Mouse (Mus musculus) embryonic facial prominence, embryonic 15.5 days (tissue): ENCODE results near the gene 1810010H24Rik. TPM values are rescaled to one million over a fixed set of nuclear protein-coding genes. Genes with fewer than 3 reads are reported as not detected.

ENCODE experiments used
- ATAC-seq: fragments of 200-750 bp; cut with Nextera tagmentation; 2 replicates; pipeline ENCODE4 v1.8.0; 2017; ENCODE audit warnings: low read depth, moderate TSS enrichment; ENCODE audit not compliant: insufficient number of reproducible peaks, low FRiP score, low TSS enrichment
- H3K27ac ChIP-seq: fragments of 300-500 bp; sonication (generic); replicated peaks from 2 replicates; pipeline ENCODE4 v1.5.1; 2015; ENCODE audit warnings: mild to moderate bottlenecking, inconsistent platforms
- H3K27me3 ChIP-seq: fragments of 300-500 bp; sonication (generic); 2 replicates; pipeline ENCODE4 v1.6.1; 2015; ENCODE audit warnings: inconsistent platforms
- H3K36me3 ChIP-seq: fragments of 300-500 bp; sonication (generic); 2 replicates; pipeline ENCODE4 v1.6.1; 2015; ENCODE audit warnings: mild to moderate bottlenecking, inconsistent platforms
- H3K4me1 ChIP-seq: fragments of 300-500 bp; sonication (generic); 2 replicates; pipeline ENCODE4 v1.6.1; 2015; ENCODE audit warnings: inconsistent platforms
- H3K4me2 ChIP-seq: fragments of 300-500 bp; sonication (generic); replicated peaks from 2 replicates; pipeline ENCODE4 v1.6.1; 2015; ENCODE audit warnings: mild to moderate bottlenecking, inconsistent platforms
- H3K4me3 ChIP-seq: fragments of 300-500 bp; sonication (generic); replicated peaks from 2 replicates; pipeline ENCODE4 v1.5.1; 2015; ENCODE audit warnings: mild to moderate bottlenecking, inconsistent platforms
- H3K9ac ChIP-seq: fragments of 300-500 bp; sonication (generic); 2 replicates; pipeline ENCODE4 v1.6.1; 2015; ENCODE audit warnings: inconsistent platforms
- H3K9me3 ChIP-seq: fragments of 300-500 bp; sonication (generic); replicated peaks from 2 replicates; pipeline ENCODE4 v1.6.1; 2016; ENCODE audit warnings: inconsistent platforms
- WGBS: fragments of 180-500 bp; shearing (Covaris S2); methylation state at CpG from one replicate; pipeline ENCODE4 v1.1.7; 2015; 5-methylcytosine and 5-hydroxymethylcytosine counted together
- polyA plus RNA-seq: library from polyadenylated mRNA; unstranded; fragments of >200 nt; fragmentation: Nextera tagmentation; extraction: Ambion mirVana; gene quantifications from 2 replicates; pipeline ENCODE4 v1.2.1, GENCODE M21; 2015

1810010H24Rik gene
- polyA plus RNA-seq, 1 experiment from 2014 or later = 4.7 TPM

GRCm38 (mm10) chr11:107027431-107028274, 2.2 kb downstream of the 1810010H24Rik start:
- Histone ChIP-seq H3K4me2 (peak overlapping the region; percentile 87), H3K27me3 (0 out of 2 replicates have a peak, but pooled peaks cover 3% of the 10 kb centered on the region), H3K9ac (peak overlapping the region; percentile 63), H3K4me3 (peak overlapping the region; percentile 63), H3K27ac (peak overlapping the region; percentile 74), H3K36me3 (no peaks in the 10 kb centered on the region), H3K9me3 (no peaks in the 10 kb centered on the region), H3K4me1 (peaks cover 37% of the 10 kb centered on the region)
- under 1% methylated on average over 107 of the region's 107 CpGs for WGBS
- ATAC-seq = peak; percentile 89

- Histone ChIP-seq H3K9ac (peak overlapping the region; percentile 63), H3K27me3 (0 out of 2 replicates have a peak, but pooled peaks cover 3% of the 10 kb centered on the region), H3K36me3 (no peaks in the 10 kb centered on the region), H3K9me3 (no peaks in the 10 kb centered on the region), H3K4me3 (peak overlapping the region; percentile 63), H3K27ac (peak overlapping the region; percentile 74; the same call in 1 of the 2 replicates), H3K4me2 (peak overlapping the region; percentile 87), H3K4me1 (peaks cover 37% of the 10 kb centered on the region)
- 4% methylated on average over 29 of the region's 29 CpGs for WGBS
- no peak for ATAC-seq
These were observed 2.8 kb downstream of the 1810010H24Rik start for GRCm38 (mm10) chr11:107028275-107028618.

- Histone ChIP-seq H3K4me1 (peaks cover 37% of the 10 kb centered on the region), H3K9me3 (no peaks in the 10 kb centered on the region), H3K27ac (no peak overlapping the region), H3K36me3 (no peaks in the 10 kb centered on the region), H3K9ac (no peak overlapping the region; the same call in 1 of the 2 replicates), H3K4me3 (peak overlapping the region; percentile 63), H3K27me3 (0 out of 2 replicates have a peak, but pooled peaks cover 3% of the 10 kb centered on the region), H3K4me2 (peak overlapping the region; percentile 87)
- ATAC-seq = no peak
- 61% methylated on average over 6 of the region's 6 CpGs for WGBS
These were observed 3.3 kb downstream of the 1810010H24Rik start for GRCm38 (mm10) chr11:107028754-107029153.

GRCm38 (mm10) chr11:107029536-107029935, 4.1 kb downstream of the 1810010H24Rik start:
- Histone ChIP-seq H3K27me3 (0 out of 2 replicates have a peak, but pooled peaks cover 3% of the 10 kb centered on the region), H3K9me3 (no peaks in the 10 kb centered on the region), H3K9ac (no peak overlapping the region), H3K4me3 (no peak overlapping the region), H3K4me2 (no peak overlapping the region), H3K36me3 (no peaks in the 10 kb centered on the region), H3K27ac (no peak overlapping the region), H3K4me1 (peaks cover 33% of the 10 kb centered on the region)
- no peak for ATAC-seq
- WGBS = 42% methylated on average over 19 of the region's 19 CpGs

- Histone ChIP-seq H3K27me3 (0 out of 2 replicates have a peak, but pooled peaks cover under 1% of the 10 kb centered on the region), H3K9me3 (no peaks in the 10 kb centered on the region), H3K36me3 (peaks cover 14% of the 10 kb centered on the region; the same call in 1 of the 2 replicates), H3K9ac (no peak overlapping the region), H3K27ac (no peak overlapping the region), H3K4me2 (no peak overlapping the region), H3K4me1 (peaks cover 12% of the 10 kb centered on the region), H3K4me3 (no peak overlapping the region)
- 35% methylated on average over 7 of the region's 7 CpGs for WGBS
- no peak for ATAC-seq
These were observed 6.2 kb downstream of the 1810010H24Rik start for GRCm38 (mm10) chr11:107031635-107032034.

GRCm38 (mm10) chr11:107034085-107034810, 8.8 kb downstream of the 1810010H24Rik start:
- H3K4me2 ChIP-seq = no peak overlapping the region
- no peaks in the 10 kb centered on the region for H3K9me3 ChIP-seq
- no peak for ATAC-seq
- H3K27ac ChIP-seq = no peak overlapping the region
- WGBS = 83% methylated on average over 10 of the region's 10 CpGs
- H3K4me1 ChIP-seq = no peaks in the 10 kb centered on the region
- peaks cover 37% of the 10 kb centered on the region for H3K36me3 ChIP-seq
- no peak overlapping the region for H3K4me3 ChIP-seq
- no peak overlapping the region for H3K9ac ChIP-seq
- H3K27me3 ChIP-seq = no peaks in the 10 kb centered on the region

GRCm38 (mm10) chr11:107039417-107039816, 13.9 kb downstream of the 1810010H24Rik start:
- Histone ChIP-seq H3K27ac (no peak overlapping the region), H3K9ac (no peak overlapping the region), H3K36me3 (peaks cover 74% of the 10 kb centered on the region), H3K4me2 (no peak overlapping the region), H3K4me1 (no peaks in the 10 kb centered on the region), H3K9me3 (no peaks in the 10 kb centered on the region), H3K4me3 (no peak overlapping the region), H3K27me3 (no peaks in the 10 kb centered on the region)
- WGBS = 94% methylated on average over 5 of the region's 5 CpGs
- ATAC-seq = no peak

GRCm38 (mm10) chr11:107041396-107041795, 15.9 kb downstream of the 1810010H24Rik start:
- ATAC-seq = no peak
- Histone ChIP-seq H3K4me3 (no peak overlapping the region), H3K36me3 (peaks cover 79% of the 10 kb centered on the region), H3K9me3 (no peaks in the 10 kb centered on the region), H3K4me1 (no peaks in the 10 kb centered on the region), H3K27me3 (no peaks in the 10 kb centered on the region), H3K9ac (no peak overlapping the region), H3K27ac (no peak overlapping the region), H3K4me2 (no peak overlapping the region)
- 96% methylated on average over 3 of the region's 3 CpGs for WGBS

GRCm38 (mm10) chr11:107043361-107043760, 17.9 kb downstream of the 1810010H24Rik start:
- H3K36me3 ChIP-seq = peaks cover 73% of the 10 kb centered on the region
- H3K4me1 ChIP-seq = no peaks in the 10 kb centered on the region
- no peaks in the 10 kb centered on the region for H3K9me3 ChIP-seq
- H3K4me3 ChIP-seq = no peak overlapping the region
- H3K9ac ChIP-seq = no peak overlapping the region
- no peak for ATAC-seq
- no peak overlapping the region for H3K27ac ChIP-seq
- no peaks in the 10 kb centered on the region for H3K27me3 ChIP-seq
- 93% methylated on average over 11 of the region's 11 CpGs for WGBS
- no peak overlapping the region for H3K4me2 ChIP-seq

GRCm38 (mm10) chr11:107044321-107044720, 18.8 kb downstream of the 1810010H24Rik start:
- Histone ChIP-seq H3K27ac (no peak overlapping the region), H3K27me3 (no peaks in the 10 kb centered on the region), H3K9me3 (no peaks in the 10 kb centered on the region), H3K9ac (no peak overlapping the region), H3K36me3 (peaks cover 66% of the 10 kb centered on the region), H3K4me2 (no peak overlapping the region), H3K4me3 (no peak overlapping the region), H3K4me1 (no peaks in the 10 kb centered on the region)
- WGBS = 60% methylated on average over 5 of the region's 5 CpGs
- ATAC-seq = no peak

- peaks cover 56% of the 10 kb centered on the region for H3K36me3 ChIP-seq
- no peaks in the 10 kb centered on the region for H3K9me3 ChIP-seq
- H3K9ac ChIP-seq = no peak overlapping the region
- H3K27me3 ChIP-seq = no peaks in the 10 kb centered on the region
- H3K4me1 ChIP-seq = no peaks in the 10 kb centered on the region
- ATAC-seq = no peak
- H3K4me3 ChIP-seq = no peak overlapping the region
- 85% methylated on average over 4 of the region's 4 CpGs for WGBS
- H3K4me2 ChIP-seq = no peak overlapping the region
- no peak overlapping the region for H3K27ac ChIP-seq
These were observed 20.1 kb downstream of the 1810010H24Rik start for GRCm38 (mm10) chr11:107045546-107045945.
